Mouse (Mus musculus) v-Abl transformed pro-B cells (cell line): Measurements from ENCODE around the gene H2-Ob.

Experiments used
- in situ Hi-C, 2 experiments: fragments of 400-800 bp; cut with MboI; formaldehyde crosslinking; loops; one replicate each; pipeline ENCODE4 v1.15.1; 2025; ENCODE audit not compliant: unreplicated experiment in 2 of 2

Gene H2-Ob

DNA sequence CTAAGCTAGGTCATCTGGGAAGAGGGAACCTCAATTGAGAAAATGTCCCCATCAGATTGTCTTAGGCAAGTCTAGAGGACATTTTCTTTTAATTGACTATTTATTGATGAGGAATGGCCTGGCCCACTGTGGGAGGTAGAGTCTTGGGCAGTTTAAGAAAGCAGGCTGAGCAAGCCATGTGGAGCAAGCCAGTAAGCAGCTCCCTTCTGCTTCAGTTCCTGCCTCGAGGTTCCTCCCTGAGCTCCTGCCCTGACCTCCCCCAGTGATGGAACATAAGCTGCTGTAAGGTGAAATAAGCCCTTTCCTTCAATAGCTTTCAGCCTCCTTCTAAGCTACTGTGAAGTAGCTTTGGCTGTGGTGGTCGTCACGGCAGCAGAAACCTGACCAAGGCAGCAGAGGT, 962 bp upstream of the H2-Ob start:
- in situ Hi-C loops, result loop anchor here (5.0 to 10.0 kb wide), 3 partner anchors 65 to 163 kb away; no protein-coding TSS in a partner anchor

DNA sequence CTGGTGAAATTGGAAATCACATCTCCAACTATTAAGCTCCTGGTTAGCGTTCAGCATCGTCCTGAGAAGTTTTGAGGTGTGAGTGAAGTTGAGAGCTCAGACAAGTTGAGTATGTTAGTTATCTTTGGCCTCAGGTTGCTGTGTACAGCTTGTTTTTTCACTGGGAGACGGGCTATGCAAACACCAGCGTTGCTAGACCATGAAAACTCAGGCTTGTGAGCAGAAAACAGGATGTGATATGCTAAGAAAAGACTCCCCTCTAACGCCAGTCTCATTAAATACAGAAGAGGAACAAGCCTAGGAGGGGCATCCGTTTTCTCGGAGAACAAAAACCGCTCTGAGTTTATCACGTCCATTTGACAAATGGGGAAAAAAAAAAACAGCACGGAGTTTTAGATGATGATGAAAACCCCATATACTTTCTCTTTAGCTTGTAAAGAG, 918 bp downstream of the H2-Ob start:
- in situ Hi-C loops, result loop anchor here (5.0 to 10.0 kb wide), 5 partner anchors 67 to 175 kb away; no protein-coding TSS in a partner anchor

GRCm38 (mm10) chr17:34240366-34240765, 1.7 kb downstream of the H2-Ob start:
- in situ Hi-C loops, result loop anchor here in 1 of 2 experiments (10.0 kb wide), 2 partner anchors 144 to 174 kb away; no protein-coding TSS in a partner anchor

- in situ Hi-C loops, result loop anchor here in 1 of 2 experiments (10.0 kb wide), 2 partner anchors 144 to 174 kb away; no protein-coding TSS in a partner anchor
These were observed 2.2 kb downstream of the H2-Ob start for GRCm38 (mm10) chr17:34240916-34241315.

GRCm38 (mm10) chr17:34244656-34245055, 6.0 kb downstream of the H2-Ob start:
- in situ Hi-C loops, result loop anchor here (5.0 to 10.0 kb wide), 4 partner anchors 103 to 170 kb away; no protein-coding TSS in a partner anchor

DNA sequence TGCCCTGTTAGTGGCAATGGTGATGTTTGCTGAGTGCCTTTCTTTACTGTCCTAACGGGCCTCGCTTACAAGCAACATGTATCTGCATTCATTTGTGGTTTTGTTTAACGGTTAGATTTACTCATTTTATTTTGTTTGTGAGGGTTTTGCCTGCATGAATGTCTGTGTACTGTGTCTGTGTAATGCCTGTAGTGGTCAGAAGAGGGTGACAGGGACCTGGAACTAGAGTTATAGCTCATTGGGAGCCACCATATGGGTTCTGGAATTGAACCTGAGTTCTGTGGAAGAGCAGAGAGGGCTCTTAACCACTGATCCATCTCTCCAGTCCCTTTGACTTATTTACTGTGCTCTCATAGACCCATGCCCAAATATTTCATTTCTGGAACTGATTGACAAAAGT, 8.3 kb downstream of the H2-Ob start:
- in situ Hi-C loops, result loop anchor here (5.0 to 10.0 kb wide), 4 partner anchors 100 to 168 kb away; no protein-coding TSS in a partner anchor

DNA sequence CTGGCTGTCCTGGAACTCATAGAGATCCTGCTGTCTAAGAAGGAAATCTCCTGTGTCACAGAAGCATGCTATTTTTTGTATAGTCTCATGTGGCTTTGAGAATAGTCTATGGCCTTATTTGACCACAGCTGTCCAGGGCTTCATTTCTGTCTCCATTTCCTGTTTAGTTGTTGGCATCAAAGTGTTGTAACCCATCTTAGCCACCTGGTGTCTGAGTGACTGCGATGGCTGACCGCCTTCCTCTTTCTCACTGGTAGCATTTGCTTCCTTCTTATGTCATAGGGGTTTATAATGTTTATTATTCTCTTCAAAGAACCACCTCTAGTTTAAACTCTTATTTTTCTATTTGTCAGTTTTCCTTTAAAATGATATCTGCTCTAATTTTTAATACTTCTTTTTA, 10.1 kb downstream of the H2-Ob start:
- in situ Hi-C loops, result loop anchor here (5.0 to 10.0 kb wide), 4 partner anchors 99 to 166 kb away; no protein-coding TSS in a partner anchor

DNA sequence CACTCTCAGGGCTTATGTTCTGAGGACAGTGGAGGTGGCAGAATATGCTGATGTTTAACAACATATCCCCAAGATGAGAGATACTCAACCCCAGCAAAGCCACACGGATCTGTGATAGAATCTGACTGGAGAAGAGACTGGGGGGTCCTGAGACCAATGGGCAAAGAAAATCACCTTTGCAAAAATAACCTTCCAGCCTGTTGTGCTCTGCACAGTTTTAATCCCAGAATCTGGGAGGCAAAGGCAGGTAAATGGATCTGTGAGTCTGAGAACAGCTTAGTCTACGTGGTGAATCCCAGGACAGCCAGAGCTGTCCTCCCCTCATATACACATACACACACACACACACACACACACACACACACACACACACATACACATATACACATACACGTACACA, 10.7 kb downstream of the H2-Ob start:
- in situ Hi-C loops, result loop anchor here (5.0 to 10.0 kb wide), 4 partner anchors 98 to 165 kb away; no protein-coding TSS in a partner anchor

- in situ Hi-C loops, result loop anchor here (5.0 to 10.0 kb wide), 4 partner anchors 97 to 165 kb away; no protein-coding TSS in a partner anchor
These were observed 11.2 kb downstream of the H2-Ob start for GRCm38 (mm10) chr17:34249878-34250277.

- in situ Hi-C loops, result no loop called here
These were observed 13.0 kb downstream of the H2-Ob start for GRCm38 (mm10) chr17:34251666-34252065.

- in situ Hi-C loops, result loop anchor here in 1 of 2 experiments (5.0 kb wide), 1 partner anchor 91 kb away; no protein-coding TSS in a partner anchor
These were observed 17.8 kb downstream of the H2-Ob start for GRCm38 (mm10) chr17:34256501-34256900.

GRCm38 (mm10) chr17:34257594-34258375, 19.1 kb downstream of the H2-Ob start, which contains the start of gene H2-Ab1:
Gene H2-Ab1, plus strand, starts transcription at chr17:34257689.
- in situ Hi-C loops, result loop anchor here in 1 of 2 experiments (5.0 kb wide), 1 partner anchor 90 kb away; no protein-coding TSS in a partner anchor

DNA sequence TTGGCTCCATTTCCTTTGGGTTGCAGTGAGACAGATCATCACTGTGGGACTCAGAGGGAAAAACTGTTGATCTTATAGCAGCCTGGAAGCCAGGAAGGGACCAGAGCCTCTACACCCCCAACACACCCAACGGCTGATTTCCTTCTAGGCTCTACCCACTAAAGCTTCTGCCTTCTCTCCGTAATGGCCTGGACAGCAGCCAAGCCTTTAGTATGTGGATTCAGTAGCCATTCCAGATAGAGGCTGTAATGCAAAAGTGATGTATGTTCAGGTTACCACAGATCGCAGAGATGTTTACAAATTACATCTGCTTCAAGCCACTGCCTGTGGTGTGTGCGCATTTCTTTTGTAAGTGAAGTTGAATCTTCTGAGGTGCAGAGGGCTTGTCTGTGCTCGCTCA, 21.8 kb downstream of the H2-Ob start:
- in situ Hi-C loops, result loop anchor here in 1 of 2 experiments (5.0 kb wide), 1 partner anchor 47 kb away; the partner anchor contains the start of gene H2-Eb1

- in situ Hi-C loops, result loop anchor here in 1 of 2 experiments (5.0 kb wide), 1 partner anchor 46 kb away; the partner anchor contains the start of gene H2-Eb1
These were observed 22.8 kb downstream of the H2-Ob start for GRCm38 (mm10) chr17:34261502-34261901.

DNA sequence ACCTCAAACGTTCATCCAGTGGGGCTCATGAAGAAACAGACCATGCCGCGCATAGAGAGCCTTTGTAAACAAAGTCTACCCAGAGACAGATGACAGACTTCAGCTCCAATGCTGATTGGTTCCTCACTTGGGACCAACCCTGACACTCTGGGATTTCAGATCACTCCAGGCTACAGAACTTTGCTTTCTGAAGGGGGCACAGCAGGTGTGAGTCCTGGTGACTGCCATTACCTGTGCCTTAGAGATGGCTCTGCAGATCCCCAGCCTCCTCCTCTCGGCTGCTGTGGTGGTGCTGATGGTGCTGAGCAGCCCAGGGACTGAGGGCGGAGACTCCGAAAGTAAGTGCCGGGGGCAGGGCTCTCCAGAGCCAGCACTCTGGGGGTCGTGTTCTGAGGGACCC, 24.4 kb downstream of the H2-Ob start:
- in situ Hi-C loops, result loop anchor here in 1 of 2 experiments (5.0 kb wide), 1 partner anchor 44 kb away; the partner anchor contains the start of gene H2-Eb1

GRCm38 (mm10) chr17:34263811-34264371, 25.2 kb downstream of the H2-Ob start:
- in situ Hi-C loops, result loop anchor here in 1 of 2 experiments (5.0 kb wide), 1 partner anchor 43 kb away; the partner anchor contains the start of gene H2-Eb1

- in situ Hi-C loops, result loop anchor here in 1 of 2 experiments (5.0 kb wide), 1 partner anchor 43 kb away; the partner anchor contains the start of gene H2-Eb1
These were observed 26.0 kb downstream of the H2-Ob start for GRCm38 (mm10) chr17:34264452-34265351.

DNA sequence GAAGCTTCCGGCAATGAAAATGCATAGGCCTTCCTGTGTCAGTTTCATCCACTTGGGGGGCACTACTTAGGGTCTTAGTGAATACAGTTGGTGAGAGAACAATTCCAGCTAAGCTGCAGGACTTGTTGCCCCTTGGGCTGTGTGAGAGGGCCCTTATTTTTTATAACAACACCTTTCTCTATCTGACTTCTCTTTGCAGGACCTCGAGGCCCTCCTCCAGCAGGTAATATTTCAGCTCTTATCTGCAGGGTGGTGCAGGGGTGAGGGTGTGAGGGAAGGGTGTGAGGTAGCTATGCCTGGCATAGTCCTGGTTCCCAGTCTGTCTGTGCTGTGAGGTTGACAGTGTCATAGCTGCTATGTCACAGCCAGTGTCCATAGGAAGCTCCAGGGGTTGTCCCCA, 29.6 kb downstream of the H2-Ob start:
- in situ Hi-C loops, result no loop called here

DNA sequence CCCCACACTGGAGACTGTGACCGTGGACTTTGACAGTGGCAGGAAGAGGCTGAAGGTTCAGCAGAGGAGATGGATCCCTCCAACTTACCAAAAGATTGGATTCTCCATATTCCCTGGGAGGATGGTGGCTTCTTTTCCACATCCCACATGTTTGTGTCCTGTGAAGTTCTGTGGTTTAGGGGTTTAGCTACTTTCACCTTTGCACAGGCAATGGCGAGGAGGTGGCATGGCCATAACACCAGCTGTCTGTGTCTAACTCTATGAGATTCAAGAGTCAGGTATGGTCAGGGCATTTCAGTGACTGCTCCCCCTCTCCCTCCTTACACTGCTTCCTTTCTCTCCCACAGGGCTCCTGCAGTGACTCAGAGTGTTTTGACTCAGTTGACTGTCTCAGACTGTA, 30.0 kb downstream of the H2-Ob start:
- in situ Hi-C loops, result no loop called here

GRCm38 (mm10) chr17:34269817-34270216, 31.1 kb downstream of the H2-Ob start:
- in situ Hi-C loops, result no loop called here
